Mouse (Mus musculus): ENCODE results near the gene Grin2d. TPM values are rescaled to one million over a fixed set of nuclear protein-coding genes. Genes with fewer than 3 reads are reported as not detected.

The Grin2d gene
- polyA plus RNA-seq, 1 experiment from 2014 or later = 0.10 TPM

GRCm38 (mm10) chr7:45830427-45831127, 47.6 kb downstream of the Grin2d start, which contains the start of gene Grwd1:
Grwd1 (minus strand) TSS chr7:45830944.
- under 1% methylated on average over 35 of the region's 35 CpGs for WGBS

GRCm38 (mm10) chr7:45826631-45827030, 51.5 kb downstream of the Grin2d start:
- no peaks in the 10 kb centered on the region for H3K9me3 ChIP-seq (replicated peaks)
- DNase-seq (ENCODE audit: low spot score) = no peak
- no peak overlapping the region for H3K27ac ChIP-seq
- peaks cover 14% of the 10 kb centered on the region for H3K4me1 ChIP-seq
- H3K27me3 ChIP-seq (ENCODE audit: low read depth, poor library complexity, severe bottlenecking) = peaks cover 7% of the 10 kb centered on the region
- H3K4me3 ChIP-seq = no peak overlapping the region
- H3K36me3 ChIP-seq = peaks cover 79% of the 10 kb centered on the region
- 92% methylated on average over 7 of the region's 7 CpGs for WGBS

More at GRCm38 (mm10) chr7:45830427-45831127, 47.6 kb downstream of the Grin2d start, which contains the start of gene Grwd1:
- H3K4me1 ChIP-seq = peaks cover 36% of the 10 kb centered on the region
- no peaks in the 10 kb centered on the region for H3K9me3 ChIP-seq (replicated peaks)
- peaks cover 41% of the 10 kb centered on the region for H3K36me3 ChIP-seq
- H3K4me3 ChIP-seq = peak within 1 kb of the TSS; percentile 94
- H3K27ac ChIP-seq = peak within 1 kb of the TSS; percentile 85
- H3K27me3 ChIP-seq (ENCODE audit: low read depth, poor library complexity, severe bottlenecking) = peaks cover 47% of the 10 kb centered on the region
- peak; percentile 92 for DNase-seq (ENCODE audit: low spot score)

DNA sequence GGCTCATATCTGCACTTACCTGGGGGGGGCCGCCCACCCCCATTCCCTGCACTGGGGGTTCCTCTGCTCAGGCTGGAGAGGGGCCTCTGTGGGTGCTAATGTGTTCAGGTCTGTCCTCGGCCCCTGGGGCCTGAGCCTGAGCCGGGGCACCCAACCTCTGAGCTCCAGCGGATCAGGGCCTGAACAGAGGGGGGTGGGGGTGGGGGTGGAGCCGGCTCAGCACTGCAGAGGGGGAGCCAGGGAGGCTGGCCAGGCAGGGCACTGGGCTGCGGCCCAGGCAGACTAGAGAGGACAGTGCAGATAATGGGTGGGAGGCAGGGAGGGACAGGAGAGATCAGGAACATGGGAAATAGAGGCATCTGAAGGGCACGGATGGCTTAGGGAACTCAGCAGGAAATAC, 53.6 kb downstream of the Grin2d start, which contains the start of gene Kcnj14:
TSS of gene Kcnj14 (minus strand) at position 185 of the 400 bp plus-strand sequence.
- H3K27ac ChIP-seq = no peak within 1 kb of the TSS
- 79% methylated on average over 7 of the region's 7 CpGs for whole genome bisulfite sequencing
- H3K36me3 ChIP-seq = peaks cover 82% of the 10 kb centered on the region
- no peak for DNase-seq (ENCODE audit: low spot score)
- H3K4me3 ChIP-seq = no peak within 1 kb of the TSS
- H3K9me3 ChIP-seq (replicated peaks) = no peaks in the 10 kb centered on the region
- H3K27me3 ChIP-seq (ENCODE audit: low read depth, poor library complexity, severe bottlenecking) = peaks cover 12% of the 10 kb centered on the region
- peaks cover 8% of the 10 kb centered on the region for H3K4me1 ChIP-seq

- Histone ChIP-seq H3K27ac (no peak overlapping the region), H3K4me3 (no peak overlapping the region), H3K27me3 (ENCODE audit: low read depth, poor library complexity, severe bottlenecking) (peaks cover 20% of the 10 kb centered on the region), H3K9me3 (replicated peaks) (no peaks in the 10 kb centered on the region), H3K4me1 (peaks cover 8% of the 10 kb centered on the region), H3K36me3 (peaks cover 46% of the 10 kb centered on the region)
- no peak for DNase-seq (ENCODE audit: low spot score)
Observed at GRCm38 (mm10) chr7:45820913-45821312, 57.3 kb downstream of the Grin2d start.

- WGBS = 12% methylated on average over 25 of the region's 25 CpGs
- H3K27ac ChIP-seq = no peak overlapping the region; the same call in 1 of the 2 replicates
- H3K4me3 ChIP-seq = peak overlapping the region; percentile 35
- peaks cover 20% of the 10 kb centered on the region for H3K27me3 ChIP-seq (ENCODE audit: low read depth, poor library complexity, severe bottlenecking)
- H3K36me3 ChIP-seq = peaks cover 35% of the 10 kb centered on the region
- H3K9me3 ChIP-seq (replicated peaks) = no peaks in the 10 kb centered on the region
- H3K4me1 ChIP-seq = peaks cover 18% of the 10 kb centered on the region
- DNase-seq (ENCODE audit: low spot score) = no peak
Observed at GRCm38 (mm10) chr7:45819843-45820242, 58.3 kb downstream of the Grin2d start.

DNA sequence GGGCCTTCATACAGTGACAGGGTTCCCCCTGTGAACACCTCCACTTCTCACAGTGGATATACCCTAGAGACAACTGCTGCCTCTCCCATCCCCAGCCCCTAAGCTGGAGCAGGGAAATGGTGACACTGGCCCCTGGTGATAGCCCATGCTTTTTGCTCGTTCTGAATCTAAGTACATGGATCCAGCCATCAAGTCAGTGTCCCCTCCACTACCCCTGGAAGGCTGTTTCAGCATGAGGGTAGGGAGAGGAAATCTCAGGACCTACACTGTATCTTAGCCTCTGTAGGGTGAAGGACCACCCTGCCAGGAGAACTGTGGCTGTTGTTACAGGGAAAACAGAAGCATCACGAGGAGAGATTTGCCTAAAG, 62.2 kb downstream of the Grin2d start:
- WGBS = 59% methylated on average over 2 of the region's 2 CpGs
- Histone ChIP-seq H3K27me3 (ENCODE audit: low read depth, poor library complexity, severe bottlenecking) (peaks cover 20% of the 10 kb centered on the region), H3K27ac (no peak overlapping the region), H3K9me3 (replicated peaks) (no peaks in the 10 kb centered on the region), H3K4me1 (peaks cover 36% of the 10 kb centered on the region), H3K4me3 (no peak overlapping the region), H3K36me3 (peaks cover 22% of the 10 kb centered on the region)
- no peak for DNase-seq (ENCODE audit: low spot score)

- Histone ChIP-seq H3K9me3 (replicated peaks) (no peaks in the 10 kb centered on the region), H3K36me3 (peaks cover 27% of the 10 kb centered on the region), H3K4me3 (peak overlapping the region; percentile 98), H3K27me3 (ENCODE audit: low read depth, poor library complexity, severe bottlenecking) (peaks cover 16% of the 10 kb centered on the region), H3K4me1 (peaks cover 36% of the 10 kb centered on the region), H3K27ac (peak overlapping the region; percentile 37; the same call in 1 of the 2 replicates)
- DNase-seq (ENCODE audit: low spot score) = no peak
- 59% methylated on average over 10 of the region's 10 CpGs for WGBS
Observed at GRCm38 (mm10) chr7:45815323-45815983, 62.7 kb downstream of the Grin2d start.

DNA sequence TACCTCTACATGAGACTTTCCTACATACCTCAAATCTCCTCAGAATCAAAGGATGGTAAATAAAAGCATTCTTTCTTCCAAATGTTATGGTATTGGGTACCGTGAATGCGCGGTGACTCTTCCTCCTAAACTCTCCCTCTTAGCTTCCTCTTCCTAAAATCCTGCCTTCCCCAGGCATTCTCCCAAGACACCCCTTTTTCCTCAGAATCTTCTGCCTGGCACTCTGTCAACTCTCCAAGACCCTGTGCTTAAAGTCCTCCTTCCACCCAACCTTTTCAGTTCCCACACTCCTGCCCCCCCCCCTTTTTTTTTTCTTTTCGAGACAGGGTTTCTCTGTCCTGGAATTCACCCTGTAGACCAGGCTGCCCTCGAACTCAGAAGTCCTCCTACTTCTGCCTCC, 63.3 kb downstream of the Grin2d start:
- peaks cover 33% of the 10 kb centered on the region for H3K4me1 ChIP-seq
- 12% methylated on average over 5 of the region's 5 CpGs for WGBS
- H3K4me3 ChIP-seq = peak overlapping the region; percentile 98
- H3K27ac ChIP-seq = peak overlapping the region; percentile 37; the same call in 1 of the 2 replicates
- DNase-seq (ENCODE audit: low spot score) = no peak
- no peaks in the 10 kb centered on the region for H3K9me3 ChIP-seq (replicated peaks)
- H3K36me3 ChIP-seq = peaks cover 34% of the 10 kb centered on the region
- H3K27me3 ChIP-seq (ENCODE audit: low read depth, poor library complexity, severe bottlenecking) = peaks cover 10% of the 10 kb centered on the region

GRCm38 (mm10) chr7:45813787-45814779, 64.1 kb downstream of the Grin2d start, which contains the start of gene Cyth2:
Cyth2 (minus strand) TSS chr7:45814581.
- under 1% methylated on average over 92 of the region's 92 CpGs for WGBS
- peak; percentile 99 for DNase-seq (ENCODE audit: low spot score)
- Histone ChIP-seq H3K27ac (peak within 1 kb of the TSS; percentile 100), H3K9me3 (replicated peaks) (no peaks in the 10 kb centered on the region), H3K27me3 (ENCODE audit: low read depth, poor library complexity, severe bottlenecking) (peaks cover 7% of the 10 kb centered on the region), H3K4me3 (peak within 1 kb of the TSS; percentile 98), H3K4me1 (peaks cover 29% of the 10 kb centered on the region), H3K36me3 (peaks cover 41% of the 10 kb centered on the region)

- H3K9me3 ChIP-seq (replicated peaks) = no peaks in the 10 kb centered on the region
- peaks cover 53% of the 10 kb centered on the region for H3K36me3 ChIP-seq
- no peaks in the 10 kb centered on the region for H3K27me3 ChIP-seq (ENCODE audit: low read depth, poor library complexity, severe bottlenecking)
- peaks cover 37% of the 10 kb centered on the region for H3K4me1 ChIP-seq
- H3K4me3 ChIP-seq = peak overlapping the region; percentile 98
- WGBS = 92% methylated on average over 8 of the region's 8 CpGs
- DNase-seq (ENCODE audit: low spot score) = no peak
- peak overlapping the region; percentile 100 for H3K27ac ChIP-seq
Observed at GRCm38 (mm10) chr7:45812921-45813320, 65.3 kb downstream of the Grin2d start.

DNA sequence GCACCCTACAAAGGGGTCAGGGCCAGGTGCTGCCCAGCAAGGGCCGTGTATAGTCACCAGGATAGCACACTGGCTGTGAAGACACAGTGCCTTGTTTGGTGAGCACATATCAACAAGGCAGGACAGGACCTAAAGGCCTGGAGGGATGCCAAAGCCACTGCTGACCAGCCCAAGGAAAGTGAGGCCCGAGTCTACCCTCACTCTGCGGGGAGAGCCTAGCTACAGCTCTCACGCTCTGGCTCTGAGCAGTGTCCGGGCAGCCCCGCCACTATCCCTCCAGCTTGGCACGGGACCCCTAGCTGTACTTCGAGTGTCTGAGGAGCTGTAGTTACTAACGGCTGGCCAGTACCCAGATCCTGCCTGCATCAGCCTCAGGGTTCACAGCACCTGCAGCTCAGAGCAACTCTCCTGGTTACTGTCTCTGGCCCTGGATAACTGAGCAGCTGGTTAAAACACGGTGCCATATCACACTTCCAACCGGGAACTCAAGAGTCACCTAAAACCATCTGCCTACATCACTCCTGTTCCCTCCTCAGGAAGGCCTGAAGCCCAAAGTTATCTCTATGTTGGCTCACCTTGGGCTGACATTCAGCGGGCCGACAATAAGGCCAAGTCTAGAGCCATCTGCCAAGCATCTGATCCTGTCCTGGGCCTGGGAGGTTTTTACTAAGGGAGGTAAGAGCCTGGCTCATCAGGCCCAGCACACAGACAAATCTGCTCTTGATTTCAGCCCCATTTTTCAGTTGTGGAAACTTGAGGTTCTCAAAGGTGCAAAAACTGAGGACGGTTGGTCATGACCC, 68.7 kb downstream of the Grin2d start:
- Histone ChIP-seq H3K27me3 (ENCODE audit: low read depth, poor library complexity, severe bottlenecking) (no peaks in the 10 kb centered on the region), H3K36me3 (peaks cover 76% of the 10 kb centered on the region), H3K27ac (no peak overlapping the region), H3K4me1 (peaks cover 24% of the 10 kb centered on the region), H3K4me3 (no peak overlapping the region), H3K9me3 (replicated peaks) (no peaks in the 10 kb centered on the region)
- WGBS = 89% methylated on average over 14 of the region's 14 CpGs
- DNase-seq (ENCODE audit: low spot score) = no peak

GRCm38 (mm10) chr7:45808471-45808870, 69.7 kb downstream of the Grin2d start:
- H3K27ac ChIP-seq = no peak overlapping the region
- no peak for DNase-seq (ENCODE audit: low spot score)
- no peak overlapping the region for H3K4me3 ChIP-seq
- peaks cover 24% of the 10 kb centered on the region for H3K4me1 ChIP-seq
- H3K36me3 ChIP-seq = peaks cover 86% of the 10 kb centered on the region
- 41% methylated on average over 11 of the region's 11 CpGs for WGBS
- H3K27me3 ChIP-seq (ENCODE audit: low read depth, poor library complexity, severe bottlenecking) = no peaks in the 10 kb centered on the region
- no peaks in the 10 kb centered on the region for H3K9me3 ChIP-seq (replicated peaks)

Measured in limb, embryonic 10.5 days (tissue).